Mouse (Mus musculus) mesoderm, embryonic 11.5 days (tissue): ENCODE results near the gene Olfr1351.
"Not testable (repeated sequence)": the region's sequence is repeated elsewhere in the genome, so short reads cannot be mapped to it uniquely, and the experiment has no call there.

Experiments used
- DNase-seq: peaks from one replicate; pipeline ENCODE4 v3.0.0-alpha.2; 2012; ENCODE audit warnings: low read depth, low spot score

The Olfr1351 gene

DNA sequence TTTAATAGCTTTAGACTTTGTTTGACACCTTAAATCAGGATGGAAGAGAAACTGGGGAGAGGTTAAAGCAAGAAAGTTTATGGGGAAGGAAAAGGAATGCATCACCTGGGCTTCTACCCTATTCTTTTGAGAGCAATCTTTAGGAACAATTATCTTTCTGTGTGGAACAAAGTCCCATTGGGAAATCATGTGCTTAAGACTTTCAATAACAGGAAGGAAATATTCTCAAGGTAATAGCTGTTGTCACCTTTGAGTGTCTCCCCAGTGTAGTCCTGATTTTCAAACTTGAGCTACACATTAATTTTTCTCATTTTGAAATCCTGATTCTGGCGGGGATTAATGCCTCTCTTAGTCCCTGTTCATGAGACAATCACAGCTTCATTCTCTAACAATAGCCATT lies at the start of gene Olfr1351:
Gene Olfr1351 (plus strand): TSS at position 301 of the 400 bp plus-strand sequence.
- no peak for DNase-seq

DNA sequence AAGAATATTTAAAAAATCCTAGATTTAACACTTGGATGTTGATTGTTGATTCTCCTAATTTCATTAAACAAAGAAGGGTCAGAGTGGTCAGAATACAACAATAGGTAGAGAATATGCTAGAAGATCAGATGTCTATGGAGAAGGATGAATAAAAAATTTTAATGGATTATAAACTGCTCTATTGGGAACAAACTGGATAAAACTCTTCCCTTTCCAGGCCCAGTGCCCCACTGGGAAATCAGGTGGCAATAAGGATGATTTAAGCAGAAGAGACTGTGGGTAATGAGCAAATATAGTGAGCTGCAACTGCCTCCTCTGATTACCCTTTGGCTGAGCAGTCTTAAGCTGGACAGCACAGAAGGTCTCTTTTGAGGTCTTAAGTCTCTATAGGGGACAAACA lies 49.3 kb upstream of the Olfr1351 start, which contains the start of gene Olfr1353:
Gene Olfr1353 (plus strand): TSS at position 301 of the 400 bp plus-strand sequence.
- not testable (repeated sequence) for DNase-seq

DNA sequence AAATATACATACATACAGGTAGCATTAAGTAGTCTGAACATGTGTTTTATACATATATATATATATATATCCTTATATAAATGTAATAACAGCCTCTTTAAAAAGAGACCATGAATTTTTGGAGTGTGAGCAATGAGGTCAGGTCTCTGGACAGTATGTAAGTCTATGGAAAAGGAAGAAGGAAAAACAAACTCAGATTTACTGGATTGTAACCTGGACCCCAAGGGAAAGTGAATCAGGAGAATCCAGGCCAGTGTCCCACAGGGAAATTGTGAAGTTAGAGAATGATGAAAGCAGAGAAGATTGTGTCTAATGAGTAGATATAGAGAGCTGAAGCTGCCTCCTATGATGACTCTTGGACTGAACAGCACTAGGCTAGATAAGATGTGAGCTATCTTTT lies 31.5 kb upstream of the Olfr1351 start, which contains the start of gene Olfr1352:
Gene Olfr1352 (plus strand): TSS at position 301 of the 400 bp plus-strand sequence.
- DNase-seq: no peak

DNA sequence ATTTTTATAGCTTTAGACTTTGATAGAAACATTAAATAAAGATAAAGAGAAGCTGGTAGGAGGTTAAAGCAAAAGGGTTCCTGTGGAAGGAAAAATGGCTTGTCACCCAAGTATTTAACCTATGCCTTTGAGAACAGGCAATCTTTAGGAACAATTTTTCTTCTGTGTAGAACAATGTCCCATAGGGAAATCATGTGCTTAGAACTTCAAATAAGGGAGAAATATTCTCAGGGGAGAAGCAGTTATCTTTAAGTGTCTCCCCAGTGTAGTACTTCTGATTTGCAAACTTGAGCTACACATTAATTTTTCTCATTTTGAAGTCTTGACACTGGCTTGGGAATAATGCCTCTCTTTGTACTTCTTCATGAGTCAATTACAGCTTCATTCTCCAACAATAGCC lies 16.2 kb downstream of the Olfr1351 start, which contains the start of gene Olfr57:
Gene Olfr57 (plus strand): TSS at position 301 of the 400 bp plus-strand sequence.
- no peak for DNase-seq

DNA sequence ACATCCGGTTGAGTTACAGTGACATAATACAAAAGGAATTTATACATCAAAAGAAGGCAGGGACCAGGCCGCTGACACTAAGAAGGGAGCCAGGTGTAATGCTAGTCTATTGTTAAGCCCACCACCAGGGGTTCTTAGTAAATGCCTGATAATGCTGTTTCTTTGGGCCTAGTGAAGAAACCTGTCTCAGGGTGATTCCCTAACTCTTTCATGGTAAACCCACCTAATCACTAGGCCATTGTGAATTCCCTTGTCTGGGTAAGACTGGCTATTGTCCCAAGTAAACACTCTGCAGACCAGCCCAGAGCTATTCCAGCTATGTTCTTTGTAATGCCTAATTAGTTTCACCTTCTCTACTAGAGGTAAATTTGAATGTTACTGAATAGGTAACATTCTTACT lies 30.2 kb downstream of the Olfr1351 start:
- DNase-seq: not testable (repeated sequence)

DNA sequence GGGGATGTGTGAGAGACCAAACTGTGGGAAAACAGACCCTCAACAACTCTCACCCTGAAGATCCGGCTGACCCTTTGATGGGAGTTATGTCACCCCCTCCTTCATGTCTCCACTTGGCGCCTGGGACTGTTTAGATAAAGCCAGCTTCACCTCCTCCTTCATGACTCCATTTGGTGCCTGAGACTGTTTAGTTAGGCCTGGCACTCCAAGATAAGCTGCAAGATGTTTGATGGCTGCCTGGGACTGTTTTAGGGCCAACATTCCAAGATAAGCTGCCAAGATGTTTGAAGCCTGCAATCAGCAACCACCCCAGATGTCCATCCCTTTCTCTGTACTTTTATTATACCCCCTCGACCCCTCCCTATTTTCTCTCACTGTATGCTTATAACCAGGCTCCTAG lies 45.1 kb downstream of the Olfr1351 start:
- not testable (repeated sequence) for DNase-seq
